Mouse (Mus musculus): ENCODE measurements around the gene Lce1e. TPM values are rescaled to one million over a fixed set of nuclear protein-coding genes. Genes with fewer than 3 reads are reported as not detected.
"Not testable (repeated sequence)": the region's sequence is repeated elsewhere in the genome, so short reads cannot be mapped to it uniquely, and the experiment has no call there.

Gene Lce1e
- polyA plus RNA-seq, 1 experiment from 2014 or later: not detected

- not testable (repeated sequence) for H3K27me3 ChIP-seq (ENCODE audit: control insufficient read depth, insufficient read depth, low read length); H3K4me1 ChIP-seq (replicated peaks; ENCODE audit: control insufficient read depth, insufficient read depth, low read length); ATAC-seq (replicated peaks; ENCODE audit: low FRiP score); H3K36me3 ChIP-seq (ENCODE audit: control insufficient read depth, insufficient read depth, low read length); H3K9me3 ChIP-seq (ENCODE audit: control insufficient read depth, low read length); DNase-seq (ENCODE audit: low spot score); H3K4me3 ChIP-seq (ENCODE audit: low read depth, low read length); H3K4me2 ChIP-seq (ENCODE audit: low read depth, low read length, severe bottlenecking); H3K9ac ChIP-seq (ENCODE audit: low read length); H3K27ac ChIP-seq (ENCODE audit: low read depth, low read length)
- WGBS: 82% methylated on average over 16 of the region's 16 CpGs
These were observed 19.7 kb downstream of the Lce1e start for GRCm38 (mm10) chr3:92689154-92689553.

- Histone ChIP-seq H3K9ac (ENCODE audit: low read length) (no peak within 1 kb of the TSS), H3K4me1 (replicated peaks; ENCODE audit: control insufficient read depth, insufficient read depth, low read length) (no peaks in the 10 kb centered on the region), H3K9me3 (ENCODE audit: control insufficient read depth, low read length) (no peaks in the 10 kb centered on the region), H3K36me3 (ENCODE audit: control insufficient read depth, insufficient read depth, low read length) (no peaks in the 10 kb centered on the region), H3K27me3 (ENCODE audit: control insufficient read depth, insufficient read depth, low read length) (no peaks in the 10 kb centered on the region), H3K4me2 (ENCODE audit: low read depth, low read length, severe bottlenecking) (no peak within 1 kb of the TSS), H3K27ac (ENCODE audit: low read depth, low read length) (no peak within 1 kb of the TSS), H3K4me3 (ENCODE audit: low read depth, low read length) (no peak within 1 kb of the TSS)
- 68% methylated on average over 2 of the region's 2 CpGs for WGBS
- DNase-seq (ENCODE audit: low spot score): no peak
- no peak for ATAC-seq (replicated peaks; ENCODE audit: low FRiP score)
These were observed 21.8 kb downstream of the Lce1e start, which contains the start of gene Lce1d for GRCm38 (mm10) chr3:92687110-92687509. Gene Lce1d, minus strand, starts transcription at chr3:92687210.

GRCm38 (mm10) chr3:92678947-92679346 lies 29.9 kb downstream of the Lce1e start, which contains the start of gene Lce1c:
Gene Lce1c, plus strand, starts transcription at chr3:92679247.
- Histone ChIP-seq H3K27ac (ENCODE audit: low read depth, low read length) (no peak within 1 kb of the TSS), H3K9ac (ENCODE audit: low read length) (no peak within 1 kb of the TSS), H3K4me1 (replicated peaks; ENCODE audit: control insufficient read depth, insufficient read depth, low read length) (no peaks in the 10 kb centered on the region), H3K4me3 (ENCODE audit: low read depth, low read length) (no peak within 1 kb of the TSS), H3K27me3 (ENCODE audit: control insufficient read depth, insufficient read depth, low read length) (no peaks in the 10 kb centered on the region), H3K9me3 (ENCODE audit: control insufficient read depth, low read length) (no peaks in the 10 kb centered on the region), H3K4me2 (ENCODE audit: low read depth, low read length, severe bottlenecking) (no peak within 1 kb of the TSS), H3K36me3 (ENCODE audit: control insufficient read depth, insufficient read depth, low read length) (no peaks in the 10 kb centered on the region)
- ATAC-seq (replicated peaks; ENCODE audit: low FRiP score) (no peak), DNase-seq (ENCODE audit: low spot score) (no peak)
- 88% methylated on average over 4 of the region's 4 CpGs for WGBS

GRCm38 (mm10) chr3:92670215-92670614 lies 38.7 kb downstream of the Lce1e start, which contains the start of gene Lce1a2:
Gene Lce1a2, minus strand, starts transcription at chr3:92670315.
- no peaks in the 10 kb centered on the region for H3K9me3 ChIP-seq (ENCODE audit: control insufficient read depth, low read length)
- H3K4me2 ChIP-seq (ENCODE audit: low read depth, low read length, severe bottlenecking): no peak within 1 kb of the TSS
- DNase-seq (ENCODE audit: low spot score) (no peak), ATAC-seq (replicated peaks; ENCODE audit: low FRiP score) (no peak)
- H3K4me3 ChIP-seq (ENCODE audit: low read depth, low read length): no peak within 1 kb of the TSS
- H3K27me3 ChIP-seq (ENCODE audit: control insufficient read depth, insufficient read depth, low read length): no peaks in the 10 kb centered on the region
- no peak within 1 kb of the TSS for H3K9ac ChIP-seq (ENCODE audit: low read length)
- H3K36me3 ChIP-seq (ENCODE audit: control insufficient read depth, insufficient read depth, low read length): no peaks in the 10 kb centered on the region
- H3K4me1 ChIP-seq (replicated peaks; ENCODE audit: control insufficient read depth, insufficient read depth, low read length): no peaks in the 10 kb centered on the region
- no peak within 1 kb of the TSS for H3K27ac ChIP-seq (ENCODE audit: low read depth, low read length)

Other genes starting within 250 kb of the Lce1e start
- gene Sprr1a, start 223.2 kb downstream of the Lce1e start, polyA plus RNA-seq (2014; fragmentation: Nextera tagmentation; extraction: Ambion mirVana): not detected in 2 replicates
- gene Sprr4, start 208.6 kb downstream of the Lce1e start, polyA plus RNA-seq (2014; fragmentation: Nextera tagmentation; extraction: Ambion mirVana): not detected in 2 replicates
- gene 2310046K23Rik, start 174.6 kb downstream of the Lce1e start, polyA plus RNA-seq (2014; fragmentation: Nextera tagmentation; extraction: Ambion mirVana): not detected in 2 replicates
- not detected in 2 replicates for gene Ivl, start 135.3 kb downstream of the Lce1e start, polyA plus RNA-seq (2014; fragmentation: Nextera tagmentation; extraction: Ambion mirVana)
- not detected in 2 replicates for gene Smcp, start 120.1 kb downstream of the Lce1e start, polyA plus RNA-seq (2014; fragmentation: Nextera tagmentation; extraction: Ambion mirVana)
- not detected in 2 replicates for gene 2210017I01Rik, start 101.6 kb downstream of the Lce1e start, polyA plus RNA-seq (2014; fragmentation: Nextera tagmentation; extraction: Ambion mirVana)
- gene Lce6a, start 87.4 kb downstream of the Lce1e start, polyA plus RNA-seq (2014; fragmentation: Nextera tagmentation; extraction: Ambion mirVana): not detected in 2 replicates
- not detected in 2 replicates for gene Lce1a1, start 60.8 kb downstream of the Lce1e start, polyA plus RNA-seq (2014; fragmentation: Nextera tagmentation; extraction: Ambion mirVana)
- not detected in 2 replicates for gene Lce1b, start 52.1 kb downstream of the Lce1e start, polyA plus RNA-seq (2014; fragmentation: Nextera tagmentation; extraction: Ambion mirVana)
- gene Lce1a2, start 38.8 kb downstream of the Lce1e start, polyA plus RNA-seq (2014; fragmentation: Nextera tagmentation; extraction: Ambion mirVana): not detected in 2 replicates
- not detected in 2 replicates for gene Lce1c, start 29.8 kb downstream of the Lce1e start, polyA plus RNA-seq (2014; fragmentation: Nextera tagmentation; extraction: Ambion mirVana)
- not detected in 2 replicates for gene Lce1d, start 21.9 kb downstream of the Lce1e start, polyA plus RNA-seq (2014; fragmentation: Nextera tagmentation; extraction: Ambion mirVana)
- gene Lce1f, start 11.3 kb upstream of the Lce1e start, polyA plus RNA-seq (2014; fragmentation: Nextera tagmentation; extraction: Ambion mirVana): not detected in 2 replicates
- not detected in 2 replicates for gene Gm38119, start 30.0 kb upstream of the Lce1e start, polyA plus RNA-seq (2014; fragmentation: Nextera tagmentation; extraction: Ambion mirVana)
- gene Lce1g, start 43.3 kb upstream of the Lce1e start, polyA plus RNA-seq (2014; fragmentation: Nextera tagmentation; extraction: Ambion mirVana): not detected in 2 replicates
- not detected in 2 replicates for gene Lce1h, start 56.0 kb upstream of the Lce1e start, polyA plus RNA-seq (2014; fragmentation: Nextera tagmentation; extraction: Ambion mirVana)
- gene Lce1i, start 69.8 kb upstream of the Lce1e start, polyA plus RNA-seq (2014; fragmentation: Nextera tagmentation; extraction: Ambion mirVana): not detected in 2 replicates
- gene Lce1j, start 81.4 kb upstream of the Lce1e start, polyA plus RNA-seq (2014; fragmentation: Nextera tagmentation; extraction: Ambion mirVana): not detected in 2 replicates
- not detected in 2 replicates for gene Lce1k, start 98.8 kb upstream of the Lce1e start, polyA plus RNA-seq (2014; fragmentation: Nextera tagmentation; extraction: Ambion mirVana)
- gene Kprp, start 118.2 kb upstream of the Lce1e start, polyA plus RNA-seq (2014; fragmentation: Nextera tagmentation; extraction: Ambion mirVana): not detected in 2 replicates
- not detected in 2 replicates for gene Lce1l, start 142.2 kb upstream of the Lce1e start, polyA plus RNA-seq (2014; fragmentation: Nextera tagmentation; extraction: Ambion mirVana)
- gene 2310050C09Rik, start 161.1 kb upstream of the Lce1e start, polyA plus RNA-seq (2014; fragmentation: Nextera tagmentation; extraction: Ambion mirVana): not detected in 2 replicates
- gene Lce3a, start 217.2 kb upstream of the Lce1e start, polyA plus RNA-seq (2014; fragmentation: Nextera tagmentation; extraction: Ambion mirVana): not detected in 2 replicates
- gene Lce3b, start 223.9 kb upstream of the Lce1e start, polyA plus RNA-seq (2014; fragmentation: Nextera tagmentation; extraction: Ambion mirVana): not detected in 2 replicates
- not detected in 2 replicates for gene Lce3c, start 235.4 kb upstream of the Lce1e start, polyA plus RNA-seq (2014; fragmentation: Nextera tagmentation; extraction: Ambion mirVana)
- not detected in 2 replicates for gene Lce3d, start 248.3 kb upstream of the Lce1e start, polyA plus RNA-seq (2014; fragmentation: Nextera tagmentation; extraction: Ambion mirVana)

Measured in forebrain, embryonic 11.5 days (tissue).